Mouse (Mus musculus) heart, embryonic 11.5 days (tissue): ENCODE measurements at regions not wholly inside any gene's neighbourhood (a gene's known extent, or its start where the extent isn't known, plus 50 kb on each side); places are given as distances from the start of the nearest gene placed in this dataset.

ENCODE experiments used
- ATAC-seq: fragments of 200-750 bp; cut with Nextera tagmentation; replicated peaks from 2 replicates; pipeline ENCODE4 v1.8.0; 2017; ENCODE audit warnings: moderate library complexity; ENCODE audit not compliant: insufficient number of reproducible peaks, low FRiP score, low TSS enrichment
- H3K27ac ChIP-seq: fragments of 300-500 bp; sonication (generic); 2 replicates; pipeline ENCODE4 v1.5.1; 2014; ENCODE audit warnings: mild to moderate bottlenecking, low read depth, low read length
- H3K27me3 ChIP-seq: fragments of 300-500 bp; sonication (generic); 2 replicates; pipeline ENCODE4 v1.6.1; 2014; ENCODE audit warnings: mild to moderate bottlenecking, low read length, mixed read lengths; ENCODE audit not compliant: control insufficient read depth, insufficient read depth
- H3K36me3 ChIP-seq: fragments of 300-500 bp; sonication (generic); 2 replicates; pipeline ENCODE4 v1.6.1; 2014; ENCODE audit warnings: mild to moderate bottlenecking, low read length, moderate library complexity, mixed read lengths; ENCODE audit not compliant: control insufficient read depth, insufficient read depth
- H3K4me1 ChIP-seq: fragments of 300-500 bp; sonication (generic); 2 replicates; pipeline ENCODE4 v1.6.1; 2014; ENCODE audit warnings: low read length; ENCODE audit not compliant: control insufficient read depth, insufficient read depth
- H3K4me2 ChIP-seq: fragments of 300-500 bp; sonication (generic); 2 replicates; pipeline ENCODE4 v1.6.1; 2014; ENCODE audit warnings: mild to moderate bottlenecking, moderate library complexity
- H3K4me3 ChIP-seq: fragments of 300-500 bp; sonication (generic); 2 replicates; pipeline ENCODE4 v1.5.1; 2014; ENCODE audit warnings: low read depth, low read length
- H3K9ac ChIP-seq: fragments of 300-500 bp; sonication (generic); 2 replicates; pipeline ENCODE4 v1.6.1; 2014; ENCODE audit warnings: mild to moderate bottlenecking, low read depth, low read length, moderate library complexity
- H3K9me3 ChIP-seq: fragments of 300-500 bp; sonication (generic); replicated peaks from 2 replicates; pipeline ENCODE4 v1.6.1; 2016; ENCODE audit warnings: low read length; ENCODE audit not compliant: control insufficient read depth
- WGBS: fragments of 180-500 bp; shearing (Covaris S2); extraction: QIAGEN DNeasy Blood & Tissue Kit; methylation state at CpG from one replicate; pipeline ENCODE4 v1.1.7; 2014; ENCODE audit not compliant: insufficient replicate concordance; 5-methylcytosine and 5-hydroxymethylcytosine counted together

GRCm38 (mm10) chr7:133286216-133286615, 162.1 kb upstream of the Ctbp2 start:
- H3K4me1 ChIP-seq = no peaks in the 10 kb centered on the region
- 78% methylated on average over 5 of the region's 5 CpGs for WGBS
- no peak overlapping the region for H3K9ac ChIP-seq
- H3K27me3 ChIP-seq = no peaks in the 10 kb centered on the region
- H3K27ac ChIP-seq = no peak overlapping the region
- H3K4me3 ChIP-seq = no peak overlapping the region
- ATAC-seq = no peak
- H3K36me3 ChIP-seq = no peaks in the 10 kb centered on the region
- no peaks in the 10 kb centered on the region for H3K9me3 ChIP-seq
- H3K4me2 ChIP-seq = no peak overlapping the region

DNA sequence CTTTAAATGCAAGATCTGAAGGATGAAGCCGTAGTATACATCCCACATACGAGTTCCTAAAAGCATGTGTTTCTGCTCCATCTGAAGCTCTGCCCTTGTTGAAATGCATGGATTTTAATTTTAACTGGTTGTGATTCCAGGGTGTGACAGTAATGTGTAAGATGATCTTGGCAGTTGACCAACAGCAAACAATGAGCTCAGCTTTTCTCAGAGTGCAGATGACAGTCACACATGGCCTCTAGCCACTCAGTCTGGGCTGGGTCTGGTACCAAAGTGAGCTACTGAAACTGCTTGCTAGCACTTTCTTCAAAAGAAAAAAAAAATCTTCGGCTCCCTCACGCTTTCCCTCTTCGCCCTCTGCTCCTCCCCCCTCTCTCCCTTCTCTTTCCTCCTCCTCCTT, 138.0 kb upstream of the Ctbp2 start:
- Histone ChIP-seq H3K27me3 (peaks cover 57% of the 10 kb centered on the region), H3K9me3 (no peaks in the 10 kb centered on the region), H3K4me1 (0 out of 2 replicates have a peak, but pooled peaks cover 4% of the 10 kb centered on the region), H3K4me3 (no peak overlapping the region), H3K36me3 (no peaks in the 10 kb centered on the region), H3K9ac (no peak overlapping the region), H3K4me2 (no peak overlapping the region), H3K27ac (no peak overlapping the region)
- ATAC-seq = no peak
- WGBS = 65% methylated on average over 5 of the region's 5 CpGs

DNA sequence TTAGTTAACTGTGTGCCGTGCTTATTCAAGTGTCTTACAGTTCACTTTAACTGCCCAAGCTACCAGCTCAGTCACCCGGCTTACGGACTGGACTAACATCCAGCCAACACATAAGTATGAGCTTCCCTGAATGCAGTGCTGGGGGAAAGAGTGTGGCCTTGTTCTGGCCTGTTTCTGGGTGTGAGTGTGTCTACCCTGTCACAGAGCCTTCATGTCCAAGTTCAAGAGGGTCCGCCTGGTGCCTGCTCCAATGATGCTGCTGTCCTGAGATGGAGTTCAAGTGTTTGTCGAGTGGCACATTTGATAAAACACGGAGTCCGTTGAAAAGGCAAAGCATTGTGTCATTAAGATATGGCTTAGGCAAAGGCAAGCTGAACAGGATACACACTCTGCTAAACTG, 135.0 kb upstream of the Ctbp2 start:
- H3K9ac ChIP-seq = no peak overlapping the region
- H3K4me1 ChIP-seq = 0 out of 2 replicates have a peak, but pooled peaks cover 4% of the 10 kb centered on the region
- H3K36me3 ChIP-seq = no peaks in the 10 kb centered on the region
- peaks cover 57% of the 10 kb centered on the region for H3K27me3 ChIP-seq
- ATAC-seq = no peak
- H3K4me2 ChIP-seq = no peak overlapping the region
- no peaks in the 10 kb centered on the region for H3K9me3 ChIP-seq
- no peak overlapping the region for H3K27ac ChIP-seq
- no peak overlapping the region for H3K4me3 ChIP-seq
- 53% methylated on average over 7 of the region's 7 CpGs for WGBS

DNA sequence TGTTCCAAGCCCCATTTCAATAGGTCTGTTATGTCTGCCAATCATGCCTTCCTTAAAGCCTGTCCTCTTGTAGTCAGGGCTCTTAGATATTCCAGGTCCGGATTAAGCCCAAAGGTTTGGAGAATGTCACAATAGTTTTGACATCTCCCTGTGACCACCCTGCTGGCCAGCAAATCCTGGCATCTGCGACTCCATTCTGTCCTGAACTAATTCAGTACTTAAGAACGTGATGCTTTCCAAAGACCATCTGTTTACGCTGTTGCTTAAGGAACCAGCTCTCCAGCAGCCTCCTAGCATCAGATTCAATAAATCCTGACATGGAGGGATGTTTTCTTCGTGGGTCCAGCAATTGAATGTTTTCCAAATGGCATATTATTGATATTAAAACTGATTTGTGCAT, 132.7 kb upstream of the Ctbp2 start:
- WGBS = 68% methylated on average over 5 of the region's 5 CpGs

DNA sequence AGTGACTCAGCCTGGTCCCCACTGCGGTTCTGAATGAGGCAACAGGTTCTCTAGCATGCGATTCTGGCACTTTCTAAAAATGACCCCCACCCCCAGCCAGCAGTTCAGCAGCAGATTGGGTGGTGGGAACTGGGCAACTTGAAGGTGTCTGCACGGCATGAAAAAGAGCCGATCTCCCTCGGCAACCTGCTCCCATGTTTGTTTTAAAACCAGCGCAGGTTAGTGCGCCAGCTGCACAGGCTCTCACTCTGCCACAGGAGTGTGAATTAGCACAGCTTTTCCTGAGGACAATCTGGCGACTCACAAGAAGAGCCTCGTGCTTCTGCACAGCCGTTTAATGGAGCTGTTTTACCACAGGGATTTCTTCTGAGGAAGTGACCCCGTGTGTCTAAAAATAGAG, 120.4 kb upstream of the Ctbp2 start:
- no peak overlapping the region for H3K4me3 ChIP-seq
- peaks cover 4% of the 10 kb centered on the region for H3K27me3 ChIP-seq
- 46% methylated on average over 11 of the region's 11 CpGs for WGBS
- no peaks in the 10 kb centered on the region for H3K36me3 ChIP-seq
- no peaks in the 10 kb centered on the region for H3K4me1 ChIP-seq
- H3K27ac ChIP-seq = no peak overlapping the region
- H3K9me3 ChIP-seq = no peaks in the 10 kb centered on the region
- no peak overlapping the region for H3K4me2 ChIP-seq
- no peak overlapping the region for H3K9ac ChIP-seq
- no peak for ATAC-seq

More for the DNA sequence above, 132.7 kb upstream of the Ctbp2 start:
- ATAC-seq = no peak
- no peak overlapping the region for H3K9ac ChIP-seq
- no peaks in the 10 kb centered on the region for H3K9me3 ChIP-seq
- no peak overlapping the region for H3K4me3 ChIP-seq
- 0 out of 2 replicates have a peak, but pooled peaks cover 4% of the 10 kb centered on the region for H3K4me1 ChIP-seq
- no peaks in the 10 kb centered on the region for H3K36me3 ChIP-seq
- H3K4me2 ChIP-seq = no peak overlapping the region
- no peak overlapping the region for H3K27ac ChIP-seq
- H3K27me3 ChIP-seq = peaks cover 44% of the 10 kb centered on the region

DNA sequence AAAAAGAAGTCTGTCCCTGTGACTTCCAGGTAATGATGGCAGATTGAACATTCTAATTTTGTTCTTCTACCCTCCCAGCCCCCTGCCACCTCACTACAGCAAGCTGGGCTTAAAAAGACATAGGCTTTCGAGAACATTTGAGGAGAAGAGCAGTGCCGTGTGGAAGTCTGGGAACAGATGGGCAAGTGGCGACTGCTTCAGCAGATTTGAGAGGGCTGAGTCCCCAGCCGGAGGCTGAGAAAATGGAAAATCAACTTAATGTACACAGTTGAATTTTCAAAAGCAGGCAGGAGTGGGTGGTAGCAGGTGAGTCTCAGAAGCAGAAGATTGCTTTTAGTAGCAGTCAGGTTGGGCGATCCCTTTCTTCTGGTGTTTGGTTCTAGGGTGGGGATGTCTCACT, 110.2 kb upstream of the Ctbp2 start:
- H3K27me3 ChIP-seq = no peaks in the 10 kb centered on the region
- 73% methylated on average over 5 of the region's 5 CpGs for WGBS

DNA sequence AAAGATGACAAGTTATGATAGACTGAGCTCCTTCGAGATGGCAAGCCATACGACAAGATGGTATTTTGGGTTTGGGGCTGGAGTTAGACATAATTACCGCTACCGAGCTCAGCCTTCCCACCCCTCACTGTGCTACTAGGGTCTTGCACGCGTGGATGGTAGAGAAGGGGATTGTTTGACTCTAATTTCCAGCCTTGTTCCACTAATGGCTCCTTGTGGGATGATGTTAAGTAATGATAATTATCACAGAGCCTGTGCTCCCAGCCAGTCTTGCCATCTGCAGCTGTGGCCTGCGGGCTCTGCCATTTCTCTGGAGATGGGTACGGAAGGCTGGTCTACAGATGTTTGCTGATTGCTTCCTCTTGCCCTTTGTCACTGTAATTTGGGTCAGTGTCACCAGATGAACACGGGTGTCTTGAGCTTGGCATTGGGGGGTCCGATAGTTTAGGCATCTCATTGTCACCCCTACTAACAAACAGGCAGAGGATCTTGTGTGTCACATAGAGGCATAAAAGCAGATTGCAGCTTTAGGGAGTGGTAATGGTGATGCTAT, 108.8 kb upstream of the Ctbp2 start:
- 81% methylated on average over 10 of the region's 10 CpGs for WGBS
- Histone ChIP-seq H3K27me3 (no peaks in the 10 kb centered on the region; the same call in 1 of the 2 replicates), H3K9ac (no peak overlapping the region), H3K27ac (no peak overlapping the region), H3K4me2 (no peak overlapping the region), H3K9me3 (no peaks in the 10 kb centered on the region), H3K36me3 (no peaks in the 10 kb centered on the region), H3K4me1 (no peaks in the 10 kb centered on the region), H3K4me3 (no peak overlapping the region)
- ATAC-seq = no peak

More for the DNA sequence above, 110.2 kb upstream of the Ctbp2 start:
- Histone ChIP-seq H3K4me2 (no peak overlapping the region), H3K36me3 (no peaks in the 10 kb centered on the region), H3K9ac (no peak overlapping the region), H3K4me3 (no peak overlapping the region), H3K4me1 (no peaks in the 10 kb centered on the region), H3K27ac (no peak overlapping the region), H3K9me3 (no peaks in the 10 kb centered on the region)
- no peak for ATAC-seq

GRCm38 (mm10) chr7:133230806-133231205, 106.7 kb upstream of the Ctbp2 start:
- no peaks in the 10 kb centered on the region; the same call in 1 of the 2 replicates for H3K27me3 ChIP-seq
- no peak overlapping the region for H3K27ac ChIP-seq
- H3K9me3 ChIP-seq = no peaks in the 10 kb centered on the region
- H3K9ac ChIP-seq = no peak overlapping the region
- no peak for ATAC-seq
- H3K4me2 ChIP-seq = no peak overlapping the region
- no peaks in the 10 kb centered on the region for H3K36me3 ChIP-seq
- no peak overlapping the region for H3K4me3 ChIP-seq
- WGBS = 55% methylated on average over 3 of the region's 3 CpGs
- no peaks in the 10 kb centered on the region for H3K4me1 ChIP-seq

GRCm38 (mm10) chr7:133223948-133224652, 99.9 kb upstream of the Ctbp2 start:
- Histone ChIP-seq H3K27me3 (no peaks in the 10 kb centered on the region; the same call in 1 of the 2 replicates), H3K4me2 (no peak overlapping the region), H3K9me3 (no peaks in the 10 kb centered on the region), H3K9ac (no peak overlapping the region), H3K4me3 (no peak overlapping the region), H3K36me3 (no peaks in the 10 kb centered on the region), H3K27ac (no peak overlapping the region), H3K4me1 (no peaks in the 10 kb centered on the region)
- 88% methylated on average over 19 of the region's 19 CpGs for WGBS
- no peak for ATAC-seq
